Mouse (Mus musculus): ENCODE measurements around the gene Mark1. TPM values are rescaled to one million over a fixed set of nuclear protein-coding genes. Genes with fewer than 3 reads are reported as not detected.

Mark1 gene
- total RNA-seq, 1 experiment from 2014 or later, result not detected

DNA sequence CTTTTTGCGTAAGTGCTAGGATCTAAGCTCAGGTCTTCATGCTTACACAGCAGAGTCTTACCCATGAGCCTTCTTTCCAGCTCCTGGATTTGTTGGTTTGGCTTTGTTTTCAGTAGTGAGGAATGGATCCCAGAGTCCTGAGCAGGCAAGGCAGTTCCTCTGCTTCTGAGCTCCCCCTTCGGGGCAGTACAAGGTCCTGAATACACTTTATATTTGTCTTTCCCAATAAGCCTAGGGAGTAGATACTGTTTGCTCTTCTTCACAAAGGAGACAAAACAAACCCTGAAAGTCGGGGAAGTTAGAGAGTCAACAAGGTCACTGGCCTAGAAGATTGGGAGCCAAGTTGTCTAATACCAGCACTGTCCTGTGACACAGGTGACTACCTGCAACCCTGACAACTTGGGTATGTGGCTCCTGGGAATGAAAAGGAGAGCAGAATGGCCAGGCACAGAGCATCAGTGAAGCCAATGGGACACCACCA, 131.7 kb downstream of the Mark1 start:
- ATAC-seq (ENCODE audit: extremely low read depth, insufficient number of reproducible peaks, low FRiP score, poor library complexity, severe bottlenecking), result no peak

DNA sequence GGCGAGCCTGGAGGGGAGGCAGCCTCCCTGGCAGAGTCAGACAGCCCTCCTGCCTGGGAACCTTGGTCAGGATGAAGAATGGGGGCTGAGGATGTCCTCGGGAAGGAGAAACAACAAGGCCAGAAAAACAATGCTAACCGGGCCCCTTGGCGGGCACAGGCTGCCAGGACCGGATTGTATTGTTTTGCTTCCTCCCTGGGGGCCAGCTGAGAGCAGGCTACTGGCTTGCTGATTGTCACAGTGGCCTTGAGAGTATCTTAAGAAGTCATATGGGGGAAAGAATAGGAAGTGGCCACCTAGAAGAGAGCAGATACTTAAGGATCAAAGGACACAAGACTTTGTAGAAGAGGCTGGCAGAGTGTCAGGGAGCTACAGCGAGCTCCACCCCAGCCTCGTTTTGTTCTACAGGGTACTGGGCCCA, 135.0 kb downstream of the Mark1 start:
- ATAC-seq (ENCODE audit: extremely low read depth, insufficient number of reproducible peaks, low FRiP score, poor library complexity, severe bottlenecking), result no peak

DNA sequence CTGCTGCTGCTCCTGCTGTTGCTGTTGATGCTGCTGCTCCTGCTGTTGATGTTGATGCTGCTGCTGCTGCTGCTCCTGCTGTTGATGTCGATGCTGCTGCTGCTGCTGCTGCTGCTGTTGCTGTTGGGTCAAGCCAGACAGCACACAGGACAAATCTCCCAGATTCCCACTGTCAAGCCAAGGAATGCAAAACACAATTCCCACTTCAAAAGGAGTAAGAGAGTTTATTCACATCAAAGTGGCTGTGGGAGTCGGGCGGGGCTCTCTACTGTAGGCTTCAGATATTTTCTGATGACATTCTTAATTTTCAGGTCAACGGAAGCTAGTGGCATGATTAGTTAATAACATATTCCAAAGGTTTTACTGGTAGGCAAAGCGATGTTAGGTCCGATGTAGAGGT, 136.7 kb downstream of the Mark1 start:
- no peak for ATAC-seq (ENCODE audit: extremely low read depth, insufficient number of reproducible peaks, low FRiP score, poor library complexity, severe bottlenecking)

- ATAC-seq (ENCODE audit: extremely low read depth, insufficient number of reproducible peaks, low FRiP score, poor library complexity, severe bottlenecking), result no peak
These were observed 137.8 kb downstream of the Mark1 start for GRCm38 (mm10) chr1:184861551-184861950.

GRCm38 (mm10) chr1:184860276-184860675, 139.1 kb downstream of the Mark1 start:
- ATAC-seq (ENCODE audit: extremely low read depth, insufficient number of reproducible peaks, low FRiP score, poor library complexity, severe bottlenecking), result no peak

DNA sequence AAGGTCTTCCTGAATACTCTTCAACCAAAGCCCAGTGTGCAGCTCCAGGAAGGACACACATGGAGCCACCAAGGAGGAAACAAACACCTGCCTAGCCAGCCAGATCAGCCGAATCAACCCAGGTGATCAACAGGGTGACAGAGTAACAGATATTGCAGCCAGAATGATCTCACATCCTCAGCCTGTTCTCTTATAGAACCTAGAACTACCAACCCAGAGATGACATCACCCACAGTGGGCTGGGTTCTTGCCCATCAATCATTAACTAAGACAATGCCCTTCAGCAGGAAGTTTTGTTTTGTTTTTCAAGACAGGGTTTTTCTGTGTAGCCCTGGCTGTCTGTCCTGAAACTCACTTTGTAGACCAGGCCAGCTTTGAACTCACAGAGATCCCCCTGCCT, 141.1 kb downstream of the Mark1 start:
- no peak for ATAC-seq (ENCODE audit: extremely low read depth, insufficient number of reproducible peaks, low FRiP score, poor library complexity, severe bottlenecking)

- ATAC-seq (ENCODE audit: extremely low read depth, insufficient number of reproducible peaks, low FRiP score, poor library complexity, severe bottlenecking), result no peak
These were observed 142.2 kb downstream of the Mark1 start for GRCm38 (mm10) chr1:184857216-184857615.

DNA sequence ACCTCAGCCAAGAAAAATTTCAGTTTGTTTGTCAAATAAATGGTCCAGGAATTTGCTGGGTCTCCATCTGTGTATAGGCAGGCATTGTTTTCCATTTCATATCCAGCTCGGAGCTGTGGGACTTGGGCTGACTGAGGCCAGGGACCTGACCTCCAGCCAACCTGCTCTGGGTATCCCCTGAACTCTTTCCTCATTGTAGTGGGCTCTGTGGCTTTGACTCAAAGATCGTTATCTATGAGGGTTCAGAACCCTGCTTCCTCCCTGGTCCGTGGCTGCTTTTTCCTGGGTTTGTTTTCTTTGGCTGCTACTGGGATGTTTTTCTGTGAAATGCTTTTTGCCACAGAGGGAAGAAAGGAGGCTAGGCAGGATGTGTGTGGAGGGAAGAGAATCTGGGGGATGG, 145.4 kb downstream of the Mark1 start:
- ATAC-seq (ENCODE audit: extremely low read depth, insufficient number of reproducible peaks, low FRiP score, poor library complexity, severe bottlenecking), result no peak

DNA sequence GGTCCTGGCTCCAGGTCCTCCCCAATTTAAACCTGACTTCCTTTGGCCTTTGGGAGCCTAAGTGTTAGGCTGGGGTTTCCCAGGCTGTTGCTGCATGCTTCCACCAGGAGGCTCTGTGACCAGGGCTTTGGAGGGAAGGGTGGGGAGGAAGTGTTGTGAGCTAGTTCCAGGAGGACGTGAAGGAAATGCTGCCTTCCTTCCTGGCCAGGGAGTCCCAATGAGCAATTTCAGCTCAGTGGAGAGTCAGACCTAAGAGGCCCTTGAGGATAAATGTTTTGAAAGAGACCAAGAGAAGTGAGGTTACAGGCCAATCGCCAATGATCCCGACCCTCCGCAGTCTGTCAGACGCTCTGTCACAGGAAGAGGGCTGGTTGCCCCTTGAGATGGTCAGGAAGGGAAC, 146.0 kb downstream of the Mark1 start:
- 0 out of 2 replicates have a peak, but pooled peaks have one; percentile 13 for ATAC-seq (ENCODE audit: extremely low read depth, insufficient number of reproducible peaks, low FRiP score, poor library complexity, severe bottlenecking)

DNA sequence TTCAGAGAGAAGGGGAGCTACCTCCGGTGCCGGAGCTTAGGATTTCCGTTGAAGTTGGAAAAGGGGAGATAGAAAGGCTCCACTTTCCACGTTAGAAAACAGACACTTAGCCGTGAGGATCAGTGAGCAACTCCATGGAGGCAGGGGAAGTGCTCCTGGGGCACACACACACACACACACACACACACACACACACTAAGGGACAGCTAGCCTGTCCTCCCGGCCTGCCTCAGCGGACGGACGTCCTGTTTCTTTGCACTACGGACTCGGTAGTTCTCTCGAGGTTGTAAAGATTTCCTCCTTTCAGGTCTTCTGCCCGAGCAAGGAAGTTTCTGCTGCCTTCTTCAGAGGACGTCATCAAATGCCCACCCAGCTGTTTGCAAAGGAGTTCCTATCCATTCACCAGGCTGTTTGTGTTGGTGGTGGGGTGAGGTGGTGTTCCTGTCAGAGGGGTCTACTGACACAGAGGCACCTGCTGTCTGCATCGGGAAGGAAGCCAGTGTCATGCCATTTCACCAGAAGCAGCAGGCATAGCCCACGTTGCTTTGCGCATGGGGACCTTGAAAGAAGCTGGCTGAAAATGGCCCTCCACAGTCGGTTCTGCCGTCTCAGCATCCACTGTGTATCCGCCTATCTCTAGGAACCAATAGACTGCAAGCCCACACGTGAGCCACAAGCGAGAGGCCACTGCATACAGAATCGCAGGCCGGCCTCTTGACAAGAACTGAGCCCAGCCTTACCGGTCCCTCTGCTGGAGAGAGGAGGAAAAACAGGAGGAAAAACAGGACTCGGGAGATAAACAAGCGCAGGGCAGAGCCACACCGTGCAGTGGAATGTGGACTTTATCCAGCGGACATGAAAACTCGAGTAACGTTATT, 147.4 kb downstream of the Mark1 start:
- peak; percentile 87 for ATAC-seq (ENCODE audit: extremely low read depth, insufficient number of reproducible peaks, low FRiP score, poor library complexity, severe bottlenecking)

GRCm38 (mm10) chr1:184851166-184851565, 148.2 kb downstream of the Mark1 start:
- ATAC-seq (ENCODE audit: extremely low read depth, insufficient number of reproducible peaks, low FRiP score, poor library complexity, severe bottlenecking), result no peak

- no peak for ATAC-seq (ENCODE audit: extremely low read depth, insufficient number of reproducible peaks, low FRiP score, poor library complexity, severe bottlenecking)
These were observed 152.4 kb downstream of the Mark1 start for GRCm38 (mm10) chr1:184846973-184847372.

Other genes with a start within 250 kb of the Mark1 start
- not detected in 2 replicates for gene Marc1, start 188.3 kb downstream of the Mark1 start, total RNA-seq (2017)
- 39.2 and 53.7 TPM in 2 replicates for gene Marc2, start 153.1 kb downstream of the Mark1 start, total RNA-seq (2017)
- gene C130074G19Rik, start 116.4 kb downstream of the Mark1 start, total RNA-seq (2017), result not detected in 2 replicates
- gene Rab3gap2, start 204.5 kb upstream of the Mark1 start, total RNA-seq (2017), result 49.3 and 61.1 TPM in 2 replicates